Mouse (Mus musculus): ENCODE results near the gene Dctn2.

DNA sequence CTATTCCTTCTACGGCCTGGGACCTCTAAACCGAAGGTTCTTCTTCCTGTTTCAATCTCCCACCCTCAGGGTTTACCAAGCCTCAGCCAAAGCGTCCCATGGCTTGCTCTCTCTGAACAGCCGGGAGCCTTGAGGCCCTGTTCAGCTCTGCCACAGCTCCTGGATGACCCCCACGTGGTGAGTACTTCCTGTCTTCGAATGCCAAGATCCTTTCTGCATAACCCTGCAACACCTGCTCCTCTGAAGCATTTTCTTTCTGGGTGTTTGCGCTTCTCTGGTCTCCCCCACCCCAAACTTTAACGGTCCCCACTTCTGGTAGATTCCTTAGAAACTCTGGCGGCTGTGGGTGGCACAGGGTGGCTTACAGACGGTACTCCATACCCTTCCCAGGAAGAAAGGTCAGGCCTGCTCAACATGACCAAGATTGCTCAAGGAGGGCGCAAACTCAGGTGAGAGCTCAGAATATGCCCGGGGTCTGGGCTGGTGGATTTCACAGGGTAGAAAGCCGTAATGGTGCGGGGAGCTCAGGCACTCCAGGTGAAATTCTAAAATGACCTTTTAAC, 59.4 kb downstream of the Dctn2 start:
- no peak for TF ChIP-seq CTCF (IDR thresholded peaks at IDR 0.05; ENCODE audit: low read depth, low read length)
- no peak for TF ChIP-seq POLR2AphosphoS5 (IDR thresholded peaks at IDR 0.05; ENCODE audit: insufficient replicate concordance, low read depth, low read length)
- no peak for TF ChIP-seq GATA2 (IDR thresholded peaks at IDR 0.05; ENCODE audit: borderline replicate concordance, low read depth, low read length)
- no peak for TF ChIP-seq TAL1 (conservative IDR thresholded peaks at IDR 0.05; ENCODE audit: low read depth, low read length)
- TF ChIP-seq GATA1 (IDR thresholded peaks at IDR 0.05; ENCODE audit: borderline replicate concordance, low read length): no peak

Data from G1E (cell line).